Mouse (Mus musculus): ENCODE results near the gene Txnrd2.
A peak's percentile ranks its signal among the peaks of the same experiment; 100 is the strongest.

The Txnrd2 gene

GRCm38 (mm10) chr16:18459335-18459954 lies 33.3 kb downstream of the Txnrd2 start:
- Histone ChIP-seq H3K9me3 (ENCODE audit: low read length) (no peaks in the 10 kb centered on the region), H3K4me1 (replicated peaks; ENCODE audit: low read depth, low read length) (peaks cover 57% of the 10 kb centered on the region), H3K36me3 (ENCODE audit: insufficient read depth, low read length) (no peaks in the 10 kb centered on the region), H3K27me3 (ENCODE audit: insufficient read depth, low read length) (peaks cover 29% of the 10 kb centered on the region), H3K4me3 (replicated peaks; ENCODE audit: low read length) (peak overlapping the region; percentile 56)
- TF ChIP-seq CTCF (conservative IDR thresholded peaks at IDR 0.05; ENCODE audit: low read length) (no peak), NANOG (IDR thresholded peaks at IDR 0.05; ENCODE audit: borderline replicate concordance, low read length) (no peak), POU5F1 (IDR thresholded peaks at IDR 0.05; ENCODE audit: borderline replicate concordance, low read length) (no peak)

DNA sequence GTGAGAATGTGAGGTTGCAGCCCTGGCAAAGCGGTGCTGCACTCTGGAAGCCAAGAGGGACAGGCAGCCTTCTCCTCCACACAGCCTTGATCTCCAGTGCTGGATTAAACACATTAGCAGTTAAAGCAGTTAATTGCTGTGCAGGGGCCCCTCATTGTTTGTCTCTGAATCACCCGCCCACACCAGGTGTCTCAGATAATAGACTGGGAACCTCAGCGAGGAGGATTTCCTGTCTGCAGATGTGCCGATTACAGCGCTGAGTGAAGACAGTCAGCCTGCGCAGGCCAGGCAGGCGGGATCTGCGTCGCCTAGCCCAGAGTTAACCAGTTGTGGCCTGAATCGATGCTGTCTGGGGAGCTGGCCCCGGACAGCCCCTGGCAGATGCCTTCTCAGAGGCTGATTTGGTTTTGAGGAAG lies 33.8 kb downstream of the Txnrd2 start:
- peak; percentile 92 for TF ChIP-seq NANOG (IDR thresholded peaks at IDR 0.05; ENCODE audit: borderline replicate concordance, low read length)
- no peak for TF ChIP-seq POU5F1 (IDR thresholded peaks at IDR 0.05; ENCODE audit: borderline replicate concordance, low read length)
- no peak for TF ChIP-seq CTCF (conservative IDR thresholded peaks at IDR 0.05; ENCODE audit: low read length)

GRCm38 (mm10) chr16:18460826-18461225 lies 34.6 kb downstream of the Txnrd2 start:
- TF ChIP-seq CTCF (conservative IDR thresholded peaks at IDR 0.05; ENCODE audit: low read length) (no peak), NANOG (IDR thresholded peaks at IDR 0.05; ENCODE audit: borderline replicate concordance, low read length) (no peak), POU5F1 (IDR thresholded peaks at IDR 0.05; ENCODE audit: borderline replicate concordance, low read length) (no peak)
- Histone ChIP-seq H3K4me3 (replicated peaks; ENCODE audit: low read length) (0 out of 2 replicates have a peak overlapping the region, but pooled peaks have one; percentile 56), H3K36me3 (ENCODE audit: insufficient read depth, low read length) (no peaks in the 10 kb centered on the region), H3K9me3 (ENCODE audit: low read length) (no peaks in the 10 kb centered on the region), H3K27me3 (ENCODE audit: insufficient read depth, low read length) (peaks cover 22% of the 10 kb centered on the region), H3K4me1 (replicated peaks; ENCODE audit: low read depth, low read length) (peaks cover 60% of the 10 kb centered on the region)

More for the DNA sequence above, 33.8 kb downstream of the Txnrd2 start:
- peaks cover 60% of the 10 kb centered on the region for H3K4me1 ChIP-seq (replicated peaks; ENCODE audit: low read depth, low read length)
- peaks cover 29% of the 10 kb centered on the region for H3K27me3 ChIP-seq (ENCODE audit: insufficient read depth, low read length)
- no peaks in the 10 kb centered on the region for H3K9me3 ChIP-seq (ENCODE audit: low read length)
- H3K36me3 ChIP-seq (ENCODE audit: insufficient read depth, low read length), result no peaks in the 10 kb centered on the region
- H3K4me3 ChIP-seq (replicated peaks; ENCODE audit: low read length), result peak overlapping the region; percentile 56

- TF ChIP-seq CTCF (conservative IDR thresholded peaks at IDR 0.05; ENCODE audit: low read length), result no peak
- no peak for TF ChIP-seq NANOG (IDR thresholded peaks at IDR 0.05; ENCODE audit: borderline replicate concordance, low read length)
- TF ChIP-seq POU5F1 (IDR thresholded peaks at IDR 0.05; ENCODE audit: borderline replicate concordance, low read length), result no peak
- H3K27me3 ChIP-seq (ENCODE audit: insufficient read depth, low read length), result peaks cover 17% of the 10 kb centered on the region
- no peaks in the 10 kb centered on the region for H3K9me3 ChIP-seq (ENCODE audit: low read length)
- H3K4me1 ChIP-seq (replicated peaks; ENCODE audit: low read depth, low read length), result peaks cover 60% of the 10 kb centered on the region
- H3K4me3 ChIP-seq (replicated peaks; ENCODE audit: low read length), result no peak overlapping the region
- no peaks in the 10 kb centered on the region for H3K36me3 ChIP-seq (ENCODE audit: insufficient read depth, low read length)
Observed at GRCm38 (mm10) chr16:18462031-18462430, 35.8 kb downstream of the Txnrd2 start.

GRCm38 (mm10) chr16:18462598-18462997 lies 36.4 kb downstream of the Txnrd2 start:
- TF ChIP-seq NANOG (IDR thresholded peaks at IDR 0.05; ENCODE audit: borderline replicate concordance, low read length), result no peak
- no peak for TF ChIP-seq CTCF (conservative IDR thresholded peaks at IDR 0.05; ENCODE audit: low read length)
- TF ChIP-seq POU5F1 (IDR thresholded peaks at IDR 0.05; ENCODE audit: borderline replicate concordance, low read length), result no peak
- Histone ChIP-seq H3K4me1 (replicated peaks; ENCODE audit: low read depth, low read length) (peaks cover 60% of the 10 kb centered on the region), H3K36me3 (ENCODE audit: insufficient read depth, low read length) (no peaks in the 10 kb centered on the region), H3K9me3 (ENCODE audit: low read length) (no peaks in the 10 kb centered on the region), H3K27me3 (ENCODE audit: insufficient read depth, low read length) (peaks cover 15% of the 10 kb centered on the region), H3K4me3 (replicated peaks; ENCODE audit: low read length) (no peak overlapping the region)

DNA sequence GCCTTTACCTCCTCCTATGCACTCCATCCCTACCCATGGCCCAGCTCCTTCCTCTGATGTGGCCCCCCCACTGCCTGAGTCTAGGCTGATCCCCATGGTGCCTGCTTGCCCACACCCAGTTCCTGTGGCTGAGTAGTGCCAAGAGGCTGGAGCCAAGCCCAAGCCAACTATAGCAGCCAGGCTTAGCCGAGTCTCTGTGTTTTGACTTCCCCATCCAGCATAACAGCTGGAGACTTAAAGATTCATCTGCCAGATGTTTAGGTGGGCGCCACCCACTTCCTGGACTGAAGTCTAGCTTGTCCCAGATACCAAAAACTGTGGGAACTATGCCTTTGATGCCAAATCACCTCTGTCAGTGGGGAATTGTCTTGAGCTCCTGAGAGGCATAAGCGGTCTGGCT lies 38.1 kb downstream of the Txnrd2 start:
- no peak for TF ChIP-seq CTCF (conservative IDR thresholded peaks at IDR 0.05; ENCODE audit: low read length)
- TF ChIP-seq POU5F1 (IDR thresholded peaks at IDR 0.05; ENCODE audit: borderline replicate concordance, low read length), result no peak
- no peak for TF ChIP-seq NANOG (IDR thresholded peaks at IDR 0.05; ENCODE audit: borderline replicate concordance, low read length)
- no peak overlapping the region for H3K4me3 ChIP-seq (replicated peaks; ENCODE audit: low read length)
- H3K27me3 ChIP-seq (ENCODE audit: insufficient read depth, low read length), result peaks cover 7% of the 10 kb centered on the region; the same call in 1 of the 2 replicates
- no peaks in the 10 kb centered on the region for H3K36me3 ChIP-seq (ENCODE audit: insufficient read depth, low read length)
- no peaks in the 10 kb centered on the region for H3K9me3 ChIP-seq (ENCODE audit: low read length)
- H3K4me1 ChIP-seq (replicated peaks; ENCODE audit: low read depth, low read length), result peaks cover 48% of the 10 kb centered on the region

GRCm38 (mm10) chr16:18470829-18471228 lies 44.6 kb downstream of the Txnrd2 start:
- TF ChIP-seq POU5F1 (IDR thresholded peaks at IDR 0.05; ENCODE audit: borderline replicate concordance, low read length), result no peak
- TF ChIP-seq CTCF (conservative IDR thresholded peaks at IDR 0.05; ENCODE audit: low read length), result no peak; the same call in 1 of the 2 replicates
- TF ChIP-seq NANOG (IDR thresholded peaks at IDR 0.05; ENCODE audit: borderline replicate concordance, low read length), result no peak
- Histone ChIP-seq H3K27me3 (ENCODE audit: insufficient read depth, low read length) (no peaks in the 10 kb centered on the region), H3K4me3 (replicated peaks; ENCODE audit: low read length) (no peak overlapping the region), H3K9me3 (ENCODE audit: low read length) (no peaks in the 10 kb centered on the region), H3K36me3 (ENCODE audit: insufficient read depth, low read length) (no peaks in the 10 kb centered on the region), H3K4me1 (replicated peaks; ENCODE audit: low read depth, low read length) (peaks cover 28% of the 10 kb centered on the region)

DNA sequence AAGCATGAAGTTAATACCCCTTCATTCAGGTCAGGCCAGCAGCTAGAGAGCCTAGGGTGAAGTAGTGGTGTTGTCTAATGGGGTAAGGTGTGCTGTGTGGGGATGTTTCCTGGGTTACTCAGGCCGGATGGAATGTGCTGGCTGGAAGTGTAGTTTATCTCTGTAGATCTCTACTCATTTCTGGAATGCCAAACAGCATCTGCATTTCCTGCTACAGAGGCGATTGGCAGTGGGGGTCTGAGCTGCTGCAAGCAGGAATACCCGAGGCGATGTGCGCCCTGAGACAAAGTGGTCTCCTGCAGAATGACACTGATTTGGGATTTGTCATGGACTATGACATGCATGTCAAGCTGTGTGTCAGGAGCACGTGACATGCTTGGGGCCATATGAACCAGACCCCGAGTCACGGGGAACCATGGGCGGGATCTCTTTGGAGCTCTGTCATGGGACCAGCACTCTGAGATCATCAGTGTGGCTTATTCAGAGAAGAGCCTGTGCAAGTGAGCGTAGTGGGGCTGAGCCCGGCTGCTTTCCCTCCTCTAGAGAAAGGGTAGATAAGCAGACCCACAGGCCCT lies 45.3 kb downstream of the Txnrd2 start:
- no peak for TF ChIP-seq POU5F1 (IDR thresholded peaks at IDR 0.05; ENCODE audit: borderline replicate concordance, low read length)
- no peak for TF ChIP-seq CTCF (conservative IDR thresholded peaks at IDR 0.05; ENCODE audit: low read length)
- no peak for TF ChIP-seq NANOG (IDR thresholded peaks at IDR 0.05; ENCODE audit: borderline replicate concordance, low read length)
- H3K4me3 ChIP-seq (replicated peaks; ENCODE audit: low read length), result no peak overlapping the region
- peaks cover 28% of the 10 kb centered on the region for H3K4me1 ChIP-seq (replicated peaks; ENCODE audit: low read depth, low read length)
- no peaks in the 10 kb centered on the region for H3K9me3 ChIP-seq (ENCODE audit: low read length)
- no peaks in the 10 kb centered on the region for H3K36me3 ChIP-seq (ENCODE audit: insufficient read depth, low read length)
- H3K27me3 ChIP-seq (ENCODE audit: insufficient read depth, low read length), result no peaks in the 10 kb centered on the region
